8 mouse cellular contexts compared by ENCODE assay signal in the genomic region with DNA sequence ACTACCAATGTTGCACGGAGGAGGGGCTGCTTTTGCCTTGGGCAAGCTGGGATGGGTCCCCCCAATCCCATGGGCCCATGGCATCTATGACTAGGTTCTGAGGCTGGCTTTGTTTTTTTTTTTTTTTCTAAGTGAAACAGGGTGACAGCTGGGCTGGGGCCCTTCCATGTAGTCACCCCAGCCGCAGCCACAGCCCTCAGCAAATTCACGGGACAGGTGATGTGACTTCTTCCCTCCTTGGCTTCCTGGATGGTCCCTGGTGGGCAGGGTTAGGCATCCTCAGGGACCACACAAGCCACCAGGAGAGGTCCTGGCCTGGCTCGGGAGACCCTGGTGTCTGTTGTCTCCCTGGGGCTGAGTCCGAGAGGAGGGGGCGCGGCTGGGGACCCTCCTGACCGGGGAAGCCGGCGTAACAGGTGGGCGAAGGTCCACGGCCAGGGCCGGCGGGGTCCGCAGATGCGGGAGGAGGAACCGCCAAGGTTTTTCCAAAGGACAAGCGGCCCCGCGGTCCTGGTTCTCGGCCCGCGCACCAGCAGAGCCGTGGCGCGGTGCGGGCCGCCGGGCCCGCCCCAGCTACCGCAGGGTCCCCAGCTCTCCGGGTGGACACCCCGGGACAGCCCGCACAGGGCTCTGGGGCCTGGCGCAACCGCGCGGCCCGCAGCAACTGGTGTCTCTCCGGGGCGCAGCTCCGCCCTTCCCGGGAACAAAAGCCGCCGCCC. TPM values are rescaled to one million over a fixed set of nuclear protein-coding genes. Genes with fewer than 3 reads are reported as not detected.
DNase-seq lines count a peak whose midpoint lies in the region; ATAC-seq lines count a peak whose summit lies in the region.

No protein-coding gene starts in this region.

- peak overlapping the region; percentile 63 for H3K4me2 ChIP-seq in kidney, embryonic 14.5 days (replicated peaks; ENCODE audit: low read depth, low read length)
- peak overlapping the region; percentile 77 for H3K4me2 ChIP-seq in embryonic facial prominence, embryonic 15.5 days (replicated peaks)
- H3K4me2 ChIP-seq in intestine, embryonic 16.5 days (ENCODE audit: low read depth, low read length) = peak overlapping the region; percentile 65
- peak overlapping the region; percentile 44 for H3K4me2 ChIP-seq in neural tube, embryonic 11.5 days (ENCODE audit: low read depth)

- peaks cover 36% of the 10 kb centered on the region for H3K27me3 ChIP-seq in kidney, embryonic 14.5 days (ENCODE audit: control insufficient read depth, insufficient read depth, low read length)
- peaks cover 21% of the 10 kb centered on the region for H3K27me3 ChIP-seq in embryonic facial prominence, embryonic 15.5 days
- H3K27me3 ChIP-seq in intestine, embryonic 16.5 days (replicated peaks; ENCODE audit: control insufficient read depth, insufficient read depth, low read length) = peaks cover 15% of the 10 kb centered on the region
- peaks cover 39% of the 10 kb centered on the region for H3K27me3 ChIP-seq in neural tube, embryonic 11.5 days (ENCODE audit: control insufficient read depth, insufficient read depth, low read length)

- 0 out of 2 replicates have a peak, but pooled peaks cover 2% of the 10 kb centered on the region for H3K4me1 ChIP-seq in kidney, embryonic 14.5 days (ENCODE audit: control insufficient read depth, insufficient read depth, low read length)
- peaks cover 24% of the 10 kb centered on the region for H3K4me1 ChIP-seq in embryonic facial prominence, embryonic 15.5 days
- peaks cover 4% of the 10 kb centered on the region; the same call in 1 of the 2 replicates for H3K4me1 ChIP-seq in intestine, embryonic 16.5 days (ENCODE audit: control insufficient read depth, insufficient read depth, low read length)
- peaks cover 1% of the 10 kb centered on the region for H3K4me1 ChIP-seq in neural tube, embryonic 11.5 days (ENCODE audit: control insufficient read depth, insufficient read depth, low read length)

- no peaks in the 10 kb centered on the region for H3K9me3 ChIP-seq in kidney, embryonic 14.5 days (ENCODE audit: control insufficient read depth, low read length)
- no peaks in the 10 kb centered on the region for H3K9me3 ChIP-seq in embryonic facial prominence, embryonic 15.5 days (replicated peaks)
- no peaks in the 10 kb centered on the region for H3K9me3 ChIP-seq in intestine, embryonic 16.5 days (ENCODE audit: control insufficient read depth, low read length)
- no peaks in the 10 kb centered on the region for H3K9me3 ChIP-seq in neural tube, embryonic 11.5 days (ENCODE audit: control insufficient read depth, low read length)

- no peak for DNase-seq in kidney, adult 11 months
- DNase-seq in neural tube, embryonic 11.5 days (ENCODE audit: low spot score) = peak; percentile 43
- DNase-seq in embryo, embryonic 10 days (ENCODE audit: low spot score) = no peak
- no peak for DNase-seq in thymus, postnatal 4 days
- no peak for DNase-seq in cerebellum, postnatal 14 days

- H3K27ac ChIP-seq in kidney, embryonic 14.5 days (ENCODE audit: low read depth, low read length) = no peak overlapping the region
- H3K27ac ChIP-seq in embryonic facial prominence, embryonic 15.5 days (replicated peaks) = no peak overlapping the region
- H3K27ac ChIP-seq in intestine, embryonic 16.5 days (ENCODE audit: low read length) = no peak overlapping the region
- H3K27ac ChIP-seq in neural tube, embryonic 11.5 days (ENCODE audit: low read depth, low read length) = no peak overlapping the region

- WGBS in kidney, embryonic 14.5 days = 7% methylated on average over 42 of the region's 45 CpGs
- WGBS in embryonic facial prominence, embryonic 15.5 days = 6% methylated on average over 39 of the region's 45 CpGs
- WGBS in intestine, embryonic 16.5 days = 8% methylated on average over 44 of the region's 45 CpGs
- WGBS in neural tube, embryonic 11.5 days = 5% methylated on average over 36 of the region's 45 CpGs

- no peak for ATAC-seq in kidney, embryonic 14.5 days (ENCODE audit: low FRiP score, low TSS enrichment)
- no peak for ATAC-seq in embryonic facial prominence, embryonic 15.5 days (ENCODE audit: insufficient number of reproducible peaks, low FRiP score, low TSS enrichment, low read depth)
- peak; percentile 36; the same call in 1 of the 2 replicates for ATAC-seq in intestine, embryonic 16.5 days
- no peak for ATAC-seq in neural tube, embryonic 11.5 days (ENCODE audit: insufficient read depth, low FRiP score, low TSS enrichment)

- H3K9ac ChIP-seq in kidney, embryonic 14.5 days (ENCODE audit: low read depth, low read length) = peak overlapping the region; percentile 71
- peak overlapping the region; percentile 47 for H3K9ac ChIP-seq in embryonic facial prominence, embryonic 15.5 days
- peak overlapping the region; percentile 64 for H3K9ac ChIP-seq in intestine, embryonic 16.5 days (ENCODE audit: low read depth, low read length)
- H3K9ac ChIP-seq in neural tube, embryonic 11.5 days (ENCODE audit: low read length) = peak overlapping the region; percentile 51

- H3K36me3 ChIP-seq in kidney, embryonic 14.5 days (ENCODE audit: control insufficient read depth, insufficient read depth, low read length) = no peaks in the 10 kb centered on the region
- H3K36me3 ChIP-seq in embryonic facial prominence, embryonic 15.5 days = no peaks in the 10 kb centered on the region
- H3K36me3 ChIP-seq in intestine, embryonic 16.5 days (ENCODE audit: control insufficient read depth, insufficient read depth, low read length) = no peaks in the 10 kb centered on the region
- H3K36me3 ChIP-seq in neural tube, embryonic 11.5 days (ENCODE audit: control insufficient read depth, insufficient read depth, low read length) = no peaks in the 10 kb centered on the region

- peak overlapping the region; percentile 48 for H3K4me3 ChIP-seq in kidney, embryonic 14.5 days (ENCODE audit: low read length)
- H3K4me3 ChIP-seq in embryonic facial prominence, embryonic 15.5 days (replicated peaks) = peak overlapping the region; percentile 57
- peak overlapping the region; percentile 53 for H3K4me3 ChIP-seq in intestine, embryonic 16.5 days (ENCODE audit: low read length)
- peak overlapping the region; percentile 39 for H3K4me3 ChIP-seq in neural tube, embryonic 11.5 days (ENCODE audit: low read depth, low read length)

RNA-seq across cellular contexts. Expression of gene Doc2b, which starts 1.1 kb away (rescaled TPM):
- 1.1 and 1.2 TPM in 2 replicates for polyA plus RNA-seq in kidney, embryonic 14.5 days (2014; fragmentation: Nextera tagmentation; extraction: Ambion mirVana)
- 1.1 and 1.2 TPM in 2 replicates for polyA plus RNA-seq in embryonic facial prominence, embryonic 15.5 days (2015; fragmentation: Nextera tagmentation; extraction: Ambion mirVana)
- polyA plus RNA-seq in intestine, embryonic 16.5 days (2015; fragmentation: Nextera tagmentation; extraction: Ambion mirVana) = 0.61 and 0.97 TPM in 2 replicates
- polyA plus RNA-seq in neural tube, embryonic 11.5 days (2014; fragmentation: Nextera tagmentation; extraction: Ambion mirVana) = 0.23 and 0.26 TPM in 2 replicates
